Mouse (Mus musculus): ENCODE data around the gene Kcnip4. TPM values are rescaled to one million over a fixed set of nuclear protein-coding genes. Genes with fewer than 3 reads are reported as not detected.

Gene Kcnip4
- total and polyA plus RNA-seq, 3 experiments = 0.19 TPM; not detected in 2

GRCm38 (mm10) chr5:49090122-49090680 lies 434.5 kb downstream of the Kcnip4 start:
- TF ChIP-seq CTCF (IDR thresholded peaks at IDR 0.05 in 2 of 3, conservative IDR thresholded peaks at IDR 0.05 in 1 of 3; ENCODE audit: control insufficient read depth in 1 of 3, insufficient read depth in 1 of 3, low read depth in 2 of 3, low read length in 3 of 3, poor library complexity in 1 of 3, severe bottlenecking in 1 of 3) (peak; percentile 55 to 82 (median 78)), ZNF384 (IDR thresholded peaks at IDR 0.05; ENCODE audit: low read depth, low read length) (peak; percentile 83), MAZ (IDR thresholded peaks at IDR 0.05; ENCODE audit: low read depth, low read length) (no peak), GABPA (IDR thresholded peaks at IDR 0.05; ENCODE audit: low read depth, low read length) (no peak), UBTF (IDR thresholded peaks at IDR 0.05; ENCODE audit: borderline replicate concordance, insufficient read depth, low read depth, low read length) (no peak), CHD2 (IDR thresholded peaks at IDR 0.05; ENCODE audit: low read length) (no peak), RAD21 (IDR thresholded peaks at IDR 0.05; ENCODE audit: low read depth, low read length) (peak; percentile 72), MAX (IDR thresholded peaks at IDR 0.05; ENCODE audit: low read length) (no peak), ZC3H11A (IDR thresholded peaks at IDR 0.05; ENCODE audit: low read depth, low read length) (peak; percentile 53; the same call in 1 of the 2 replicates), MXI1 (IDR thresholded peaks at IDR 0.05; ENCODE audit: low read depth, low read length) (no peak), SMC3 (IDR thresholded peaks at IDR 0.05; ENCODE audit: low read depth, low read length) (peak; percentile 64)
- Histone ChIP-seq H3K79me2 (ENCODE audit: control insufficient read depth, insufficient read depth, low read length, poor library complexity) (no peaks in the 10 kb centered on the region), H3K4me3 (ENCODE audit: control insufficient read depth in 1 of 2, insufficient read depth in 1 of 2, low read depth in 2 of 2, low read length in 2 of 2) (no peak overlapping the region), H3K27me3 (ENCODE audit: control insufficient read depth in 1 of 2, insufficient read depth in 2 of 2, low read length in 2 of 2) (no peaks in the 10 kb centered on the region), H3K4me1 (ENCODE audit: control insufficient read depth in 1 of 2, insufficient read depth in 2 of 2, low read length in 2 of 2) (no peaks in the 10 kb centered on the region), H3K36me3 (ENCODE audit: control insufficient read depth in 1 of 2, insufficient read depth in 2 of 2, low read length in 2 of 2) (no peaks in the 10 kb centered on the region), H3K9me3 (replicated peaks; ENCODE audit: insufficient read depth, low read length) (no peaks in the 10 kb centered on the region), H3K27ac (ENCODE audit: control insufficient read depth, low read depth, low read length) (no peak overlapping the region), H3K9ac (ENCODE audit: control insufficient read depth, low read depth, low read length, poor library complexity, severe bottlenecking) (no peak overlapping the region)
- peak; percentile 72 for DNase-seq (ENCODE audit: low read depth, low spot score)

GRCm38 (mm10) chr5:49065646-49066045 lies 459.1 kb downstream of the Kcnip4 start:
- TF ChIP-seq UBTF (IDR thresholded peaks at IDR 0.05; ENCODE audit: borderline replicate concordance, insufficient read depth, low read depth, low read length) (no peak), RAD21 (IDR thresholded peaks at IDR 0.05; ENCODE audit: low read depth, low read length) (peak; percentile 9; the same call in 1 of the 2 replicates), MAX (IDR thresholded peaks at IDR 0.05; ENCODE audit: low read length) (no peak), MXI1 (IDR thresholded peaks at IDR 0.05; ENCODE audit: low read depth, low read length) (no peak), ZNF384 (IDR thresholded peaks at IDR 0.05; ENCODE audit: low read depth, low read length) (no peak)
- Histone ChIP-seq H3K79me2 (ENCODE audit: control insufficient read depth, insufficient read depth, low read length, poor library complexity) (no peaks in the 10 kb centered on the region), H3K27ac (ENCODE audit: control insufficient read depth, low read depth, low read length) (no peak overlapping the region)

GRCm38 (mm10) chr5:49058926-49059325 lies 465.8 kb downstream of the Kcnip4 start:
- H3K36me3 ChIP-seq (ENCODE audit: control insufficient read depth in 1 of 2, insufficient read depth in 2 of 2, low read length in 2 of 2) = no peaks in the 10 kb centered on the region
- H3K9me3 ChIP-seq (replicated peaks; ENCODE audit: insufficient read depth, low read length) = no peaks in the 10 kb centered on the region
- no peaks in the 10 kb centered on the region for H3K79me2 ChIP-seq (ENCODE audit: control insufficient read depth, insufficient read depth, low read length, poor library complexity)
- no peak for DNase-seq (ENCODE audit: low read depth, low spot score)
- no peak overlapping the region for H3K4me3 ChIP-seq (ENCODE audit: control insufficient read depth in 1 of 2, insufficient read depth in 1 of 2, low read depth in 2 of 2, low read length in 2 of 2)
- no peak for TF ChIP-seq USF2 (IDR thresholded peaks at IDR 0.05; ENCODE audit: borderline replicate concordance in 1 of 2, insufficient read depth in 1 of 2, low read depth in 1 of 2, low read length in 2 of 2)
- no peak for TF ChIP-seq KAT2A (conservative IDR thresholded peaks at IDR 0.05; ENCODE audit: low read depth, low read length)
- no peak for TF ChIP-seq CTCF (IDR thresholded peaks at IDR 0.05 in 2 of 3, conservative IDR thresholded peaks at IDR 0.05 in 1 of 3; ENCODE audit: control insufficient read depth in 1 of 3, insufficient read depth in 1 of 3, low read depth in 2 of 3, low read length in 3 of 3, poor library complexity in 1 of 3, severe bottlenecking in 1 of 3)
- TF ChIP-seq UBTF (IDR thresholded peaks at IDR 0.05; ENCODE audit: borderline replicate concordance, insufficient read depth, low read depth, low read length) = no peak
- TF ChIP-seq NRF1 (IDR thresholded peaks at IDR 0.05; ENCODE audit: insufficient read depth, low read depth, low read length, poor library complexity, severe bottlenecking) = no peak
- no peaks in the 10 kb centered on the region for H3K4me1 ChIP-seq (ENCODE audit: control insufficient read depth in 1 of 2, insufficient read depth in 2 of 2, low read length in 2 of 2)
- H3K27ac ChIP-seq (ENCODE audit: control insufficient read depth, low read depth, low read length) = no peak overlapping the region
- no peaks in the 10 kb centered on the region for H3K27me3 ChIP-seq (ENCODE audit: control insufficient read depth in 1 of 2, insufficient read depth in 2 of 2, low read length in 2 of 2)
- no peak overlapping the region for H3K9ac ChIP-seq (ENCODE audit: control insufficient read depth, low read depth, low read length, poor library complexity, severe bottlenecking)

More at GRCm38 (mm10) chr5:49065646-49066045, 459.1 kb downstream of the Kcnip4 start:
- Histone ChIP-seq H3K36me3 (ENCODE audit: control insufficient read depth in 1 of 2, insufficient read depth in 2 of 2, low read length in 2 of 2) (no peaks in the 10 kb centered on the region), H3K4me3 (ENCODE audit: control insufficient read depth in 1 of 2, insufficient read depth in 1 of 2, low read depth in 2 of 2, low read length in 2 of 2) (no peak overlapping the region), H3K9ac (ENCODE audit: control insufficient read depth, low read depth, low read length, poor library complexity, severe bottlenecking) (no peak overlapping the region), H3K27me3 (ENCODE audit: control insufficient read depth in 1 of 2, insufficient read depth in 2 of 2, low read length in 2 of 2) (no peaks in the 10 kb centered on the region), H3K4me1 (ENCODE audit: control insufficient read depth in 1 of 2, insufficient read depth in 2 of 2, low read length in 2 of 2) (no peaks in the 10 kb centered on the region), H3K9me3 (replicated peaks; ENCODE audit: insufficient read depth, low read length) (no peaks in the 10 kb centered on the region)
- DNase-seq (ENCODE audit: low read depth, low spot score) = peak; percentile 1

Data from MEL (cell line).